ENCODE assay signal across 14 mouse cellular contexts in the genomic region with DNA sequence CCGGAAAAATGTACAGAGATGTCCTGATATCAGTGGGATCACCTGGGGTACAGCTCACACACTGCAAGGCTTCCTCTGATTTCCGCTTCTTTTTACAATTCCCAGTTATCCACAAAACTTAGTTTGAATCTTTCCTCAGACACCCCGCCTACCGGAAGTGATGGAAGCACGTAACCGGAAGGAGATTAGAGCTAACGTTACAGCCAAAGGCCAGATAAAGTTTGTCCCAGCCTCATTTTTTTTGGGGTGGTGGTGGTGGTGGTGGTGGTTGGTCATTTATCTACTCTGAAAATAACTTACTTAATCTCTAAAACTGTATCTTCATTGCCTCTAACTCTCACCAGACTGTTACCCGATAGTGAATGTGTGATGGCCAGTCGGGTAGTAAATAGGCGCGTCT.
DNase-seq lines count a peak whose midpoint lies in the region; ATAC-seq and TF ChIP-seq lines count a peak whose summit lies in the region.
"Had no signal": no experiment of that assay in that cellular context is flagged by ENCODE, and none has a peak within 500 bp of the region (broad histone marks: within the 10 kb centered on the region; RNA-seq: fewer than 3 reads in every experiment).

No protein-coding gene starts in this region.

- peak in 1 of 2 experiments; percentile 78; a peak in 3 of 4 replicates for TF ChIP-seq EP300 in MEL (IDR thresholded peaks at IDR 0.05; ENCODE audit: low read depth in 1 of 2, low read length in 2 of 2)

- 51% methylated on average over 11 of the region's 11 CpGs for WGBS in lung, embryonic 15.5 days
- 37% methylated on average over 11 of the region's 11 CpGs for WGBS in heart, embryonic 14.5 days
- WGBS in liver, embryonic 12.5 days (ENCODE audit: insufficient replicate concordance) = 41% methylated on average over 11 of the region's 11 CpGs

- peak overlapping the region; percentile 19; the same call in 1 of the 2 replicates for H3K4me3 ChIP-seq in lung, embryonic 15.5 days
- H3K4me3 ChIP-seq in MEL (ENCODE audit: control insufficient read depth in 1 of 2, insufficient read depth in 1 of 2, low read depth in 2 of 2, low read length in 2 of 2) = peak overlapping the region; percentile 24 to 53
- peak overlapping the region in 1 of 2 experiments; percentile 3; a peak in 2 of 4 replicates for H3K4me3 ChIP-seq in heart, embryonic 14.5 days (ENCODE audit: control insufficient read depth in 1 of 2, insufficient read depth in 1 of 2, low read depth in 1 of 2, low read length in 2 of 2)
- peak overlapping the region; percentile 48 for H3K4me3 ChIP-seq in liver, embryonic 12.5 days
- H3K4me3 ChIP-seq: hindbrain, embryonic 15.5 days had no signal

- no peak for DNase-seq in lung, postnatal 25 days (ENCODE audit: low spot score)
- DNase-seq in MEL (ENCODE audit: low read depth, low spot score) (peak; percentile 71), MN1 (ENCODE audit: low spot score) (no peak)
- no peak for DNase-seq in thymus, adult 18-20 months
- DNase-seq: cerebellum, adult 11 months; gastrocnemius, postnatal 36 days; layer of hippocampus, adult 9-11 months; right cerebral cortex, adult 18-20 months; thymus, postnatal 14 days had no signal

- TF ChIP-seq POLR2A in MEL (IDR thresholded peaks at IDR 0.05; ENCODE audit: control insufficient read depth in 1 of 2, insufficient read depth in 1 of 2, low read depth in 1 of 2, low read length in 2 of 2, poor library complexity in 1 of 2) = 0 out of 4 replicates have a peak, but pooled peaks of 1 of the 2 experiments have one; percentile 34

- H3K36me3 ChIP-seq in lung, embryonic 15.5 days = no peaks in the 10 kb centered on the region
- peaks cover 0 to 24% of the 10 kb centered on the region in 2 experiments; a peak in 2 of 4 replicates for H3K36me3 ChIP-seq in MEL (ENCODE audit: control insufficient read depth in 1 of 2, insufficient read depth in 2 of 2, low read length in 2 of 2)
- no peaks in the 10 kb centered on the region for H3K36me3 ChIP-seq in heart, embryonic 14.5 days (ENCODE audit: control insufficient read depth, insufficient read depth, low read length)
- H3K36me3 ChIP-seq in liver, embryonic 12.5 days = no peaks in the 10 kb centered on the region
- H3K36me3 ChIP-seq: hindbrain, embryonic 15.5 days had no signal

- H3K9ac ChIP-seq in lung, embryonic 15.5 days = no peak overlapping the region
- H3K9ac ChIP-seq in MEL (ENCODE audit: control insufficient read depth, low read depth, low read length, poor library complexity, severe bottlenecking) = peak overlapping the region; percentile 27
- H3K9ac ChIP-seq in heart, embryonic 14.5 days (ENCODE audit: low read length) = no peak overlapping the region
- H3K9ac ChIP-seq in liver, embryonic 12.5 days = peak overlapping the region; percentile 38
- H3K9ac ChIP-seq: hindbrain, embryonic 15.5 days had no signal

- peaks cover 43% of the 10 kb centered on the region for H3K4me1 ChIP-seq in lung, embryonic 15.5 days
- peaks cover 5 to 43% of the 10 kb centered on the region in 2 experiments for H3K4me1 ChIP-seq in MEL (ENCODE audit: control insufficient read depth in 1 of 2, insufficient read depth in 2 of 2, low read length in 2 of 2)
- H3K4me1 ChIP-seq in heart, embryonic 14.5 days (ENCODE audit: control insufficient read depth in 2 of 2, insufficient read depth in 2 of 2, low read length in 2 of 2) = peaks cover 17 to 26% of the 10 kb centered on the region in 2 experiments
- H3K4me1 ChIP-seq in liver, embryonic 12.5 days = peaks cover 36% of the 10 kb centered on the region

- no peaks in the 10 kb centered on the region for H3K79me2 ChIP-seq in MEL (ENCODE audit: control insufficient read depth, insufficient read depth, low read length, poor library complexity)

- H3K27me3 ChIP-seq in lung, embryonic 15.5 days = no peaks in the 10 kb centered on the region
- no peaks in the 10 kb centered on the region for H3K27me3 ChIP-seq in MEL (ENCODE audit: control insufficient read depth in 1 of 2, insufficient read depth in 2 of 2, low read length in 2 of 2)
- no peaks in the 10 kb centered on the region; the same call in 1 of the 2 replicates for H3K27me3 ChIP-seq in heart, embryonic 14.5 days (ENCODE audit: control insufficient read depth, insufficient read depth, low read length)
- peaks cover 13% of the 10 kb centered on the region for H3K27me3 ChIP-seq in liver, embryonic 12.5 days (replicated peaks)
- H3K27me3 ChIP-seq: hindbrain, embryonic 15.5 days had no signal

- no peak for TF ChIP-seq CTCF in MEL (IDR thresholded peaks at IDR 0.05 in 2 of 3, conservative IDR thresholded peaks at IDR 0.05 in 1 of 3; ENCODE audit: control insufficient read depth in 1 of 3, insufficient read depth in 1 of 3, low read depth in 2 of 3, low read length in 3 of 3, poor library complexity in 1 of 3, severe bottlenecking in 1 of 3)

- H3K4me2 ChIP-seq in lung, embryonic 15.5 days = peak overlapping the region; percentile 47
- H3K4me2 ChIP-seq in heart, embryonic 14.5 days (ENCODE audit: low read length) = peak overlapping the region; percentile 51
- peak overlapping the region; percentile 69 for H3K4me2 ChIP-seq in liver, embryonic 12.5 days
- H3K4me2 ChIP-seq: hindbrain, embryonic 15.5 days had no signal

- no peak for ATAC-seq in lung, embryonic 15.5 days (ENCODE audit: borderline replicate concordance, extremely low read depth, low FRiP score, low TSS enrichment)
- ATAC-seq in heart, embryonic 14.5 days (ENCODE audit: insufficient number of reproducible peaks, insufficient read depth, low FRiP score, low read depth) = no peak
- ATAC-seq in liver, embryonic 12.5 days = no peak

- no peaks in the 10 kb centered on the region for H3K9me3 ChIP-seq in lung, embryonic 15.5 days
- H3K9me3 ChIP-seq in MEL (replicated peaks; ENCODE audit: insufficient read depth, low read length) = no peaks in the 10 kb centered on the region
- H3K9me3 ChIP-seq in heart, embryonic 14.5 days (ENCODE audit: control insufficient read depth, low read length) = no peaks in the 10 kb centered on the region
- no peaks in the 10 kb centered on the region for H3K9me3 ChIP-seq in liver, embryonic 12.5 days (replicated peaks)
- H3K9me3 ChIP-seq: hindbrain, embryonic 15.5 days had no signal

- no peak for TF ChIP-seq RAD21 in MEL (IDR thresholded peaks at IDR 0.05; ENCODE audit: low read depth, low read length)

- H3K27ac ChIP-seq in lung, embryonic 15.5 days = peak overlapping the region; percentile 66
- peak overlapping the region; percentile 83 for H3K27ac ChIP-seq in MEL (ENCODE audit: control insufficient read depth, low read depth, low read length)
- peak overlapping the region; percentile 46 to 58 for H3K27ac ChIP-seq in heart, embryonic 14.5 days (replicated peaks in 1 of 2; ENCODE audit: control insufficient read depth in 1 of 2, insufficient read depth in 1 of 2, low read depth in 2 of 2, low read length in 2 of 2)
- H3K27ac ChIP-seq in liver, embryonic 12.5 days = peak overlapping the region; percentile 82
- H3K27ac ChIP-seq: hindbrain, embryonic 15.5 days; macrophage had no signal

TF ChIP-seq in MEL, 35 proteins besides CTCF, POLR2A, EP300 and RAD21:
- TF ChIP-seq MXI1 (IDR thresholded peaks at IDR 0.05; ENCODE audit: low read depth, low read length) (peak; percentile 20; the same call in 1 of the 2 replicates), TBP (IDR thresholded peaks at IDR 0.05; ENCODE audit: low read depth, low read length) (peak; percentile 52; the same call in 1 of the 2 replicates), MAX (IDR thresholded peaks at IDR 0.05; ENCODE audit: low read length) (0 out of 2 replicates have a peak, but pooled peaks have one; percentile 6), USF2 (IDR thresholded peaks at IDR 0.05; ENCODE audit: borderline replicate concordance in 1 of 2, insufficient read depth in 1 of 2, low read depth in 1 of 2, low read length in 2 of 2) (no peak), MAFK (IDR thresholded peaks at IDR 0.05; ENCODE audit: borderline replicate concordance, low read depth, low read length) (no peak), MEF2A (IDR thresholded peaks at IDR 0.05; ENCODE audit: extremely low read depth, insufficient replicate concordance, low read depth, low read length, poor library complexity, severe bottlenecking) (no peak), TCF12 (IDR thresholded peaks at IDR 0.05; ENCODE audit: low read depth, low read length) (0 out of 2 replicates have a peak, but pooled peaks have one; percentile 35), ZNF384 (IDR thresholded peaks at IDR 0.05; ENCODE audit: low read depth, low read length) (peak; percentile 79), POLR2AphosphoS2 (IDR thresholded peaks at IDR 0.05; ENCODE audit: low read length) (peak; percentile 36; the same call in 1 of the 2 replicates), HCFC1 (IDR thresholded peaks at IDR 0.05; ENCODE audit: low read depth, low read length) (peak; percentile 71), GATA1 (IDR thresholded peaks at IDR 0.05; ENCODE audit: low read depth, low read length) (peak; percentile 72; the same call in 1 of the 2 replicates), MYB (IDR thresholded peaks at IDR 0.05; ENCODE audit: low read depth, low read length) (peak; percentile 55; the same call in 1 of the 2 replicates), TAL1 (IDR thresholded peaks at IDR 0.05; ENCODE audit: low read length) (no peak), SIN3A (IDR thresholded peaks at IDR 0.05; ENCODE audit: low read length) (peak; percentile 13; the same call in 1 of the 2 replicates), NELFE (IDR thresholded peaks at IDR 0.05; ENCODE audit: low read depth, low read length) (peak; percentile 51), GABPA (IDR thresholded peaks at IDR 0.05; ENCODE audit: low read depth, low read length) (no peak)
TF ChIP-seq in MEL: peak in this region for 11.

Comparison
In these comparisons a context has a peak if more than half of its experiments do, and no peak if none do; other contexts are left out.
1. H3K9ac ChIP-seq: peak in MEL (single experiment) and liver, embryonic 12.5 days (single experiment); none in lung, embryonic 15.5 days (single experiment) and heart, embryonic 14.5 days (single experiment).
2. Peak in every context shown above with its lines, with median percentiles within 50 percentile points of each other: H3K27ac ChIP-seq and H3K4me2 ChIP-seq.